Mouse (Mus musculus) fibroblast of lung, adult 2 months (primary cell): ENCODE measurements around the gene Cnnm2.

Source experiments
- DNase-seq: peaks from one replicate; pipeline ENCODE4 v3.0.0-alpha.2; 2011; ENCODE audit warnings: low read depth

The Cnnm2 gene

GRCm38 (mm10) chr19:46799903-46800583 lies 38.6 kb downstream of the Cnnm2 start:
- no peak for DNase-seq

DNA sequence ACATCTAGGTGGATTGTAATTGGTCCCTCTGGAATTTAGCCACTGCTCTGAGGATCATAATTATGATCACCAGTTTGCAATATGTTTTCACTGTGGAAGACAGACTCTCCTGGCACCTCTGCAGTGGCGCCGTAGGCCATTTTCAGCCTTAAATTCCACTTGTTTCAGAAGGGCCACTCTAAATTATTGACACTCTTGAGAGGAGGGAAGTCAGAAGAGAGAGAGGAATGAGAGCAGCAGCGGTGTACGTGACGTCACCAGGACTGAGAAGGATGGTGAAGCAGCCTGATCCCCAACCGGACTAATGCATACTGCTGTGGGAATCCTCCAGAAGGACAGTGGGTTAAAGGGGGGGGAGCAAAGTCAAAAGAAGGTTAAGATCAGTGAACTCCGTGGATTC lies 40.1 kb downstream of the Cnnm2 start:
- no peak for DNase-seq

GRCm38 (mm10) chr19:46802306-46802705 lies 40.9 kb downstream of the Cnnm2 start:
- DNase-seq = no peak

GRCm38 (mm10) chr19:46803732-46804131 lies 42.3 kb downstream of the Cnnm2 start:
- DNase-seq = no peak

DNA sequence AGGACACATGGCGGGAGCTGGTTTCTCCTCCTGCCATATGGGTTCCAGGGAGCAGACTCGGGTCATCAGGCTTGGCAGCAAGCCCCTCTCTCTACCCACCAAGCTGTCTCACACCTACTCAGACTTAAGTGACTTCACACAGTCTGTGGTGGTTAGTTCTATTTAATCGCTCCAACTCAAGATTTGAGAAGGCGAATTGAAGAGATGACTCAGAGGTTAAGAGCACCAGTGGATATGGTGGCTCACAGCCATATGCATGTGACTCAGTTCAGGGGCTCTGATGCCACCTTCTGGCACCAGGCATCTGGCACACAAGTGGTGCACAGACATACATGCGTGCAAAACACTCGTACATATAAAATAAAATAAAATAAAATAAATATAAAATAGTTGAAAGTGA lies 43.4 kb downstream of the Cnnm2 start:
- DNase-seq = peak; percentile 61

- no peak for DNase-seq
Measured at GRCm38 (mm10) chr19:46805933-46806688, 44.7 kb downstream of the Cnnm2 start.

DNA sequence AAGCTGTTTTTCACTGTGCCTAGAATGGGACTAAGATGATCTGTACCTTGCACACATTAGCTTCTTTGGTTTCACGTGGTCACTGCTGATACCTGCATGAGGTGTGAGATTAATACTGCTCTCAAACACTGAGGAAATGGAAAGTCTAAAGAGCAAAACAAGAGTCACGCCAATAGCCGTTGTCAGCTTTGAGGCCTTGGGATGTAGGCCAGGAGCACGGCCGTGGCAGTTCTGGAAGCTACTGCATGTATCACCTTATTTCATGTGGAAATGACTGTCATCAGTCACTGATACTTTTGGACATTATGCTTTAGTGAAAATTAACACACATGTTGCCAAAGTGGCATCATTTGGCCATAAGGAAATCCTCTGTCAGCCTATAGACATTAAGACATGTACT lies 46.9 kb downstream of the Cnnm2 start:
- no peak for DNase-seq

GRCm38 (mm10) chr19:46809031-46809430 lies 47.6 kb downstream of the Cnnm2 start:
- no peak for DNase-seq

DNA sequence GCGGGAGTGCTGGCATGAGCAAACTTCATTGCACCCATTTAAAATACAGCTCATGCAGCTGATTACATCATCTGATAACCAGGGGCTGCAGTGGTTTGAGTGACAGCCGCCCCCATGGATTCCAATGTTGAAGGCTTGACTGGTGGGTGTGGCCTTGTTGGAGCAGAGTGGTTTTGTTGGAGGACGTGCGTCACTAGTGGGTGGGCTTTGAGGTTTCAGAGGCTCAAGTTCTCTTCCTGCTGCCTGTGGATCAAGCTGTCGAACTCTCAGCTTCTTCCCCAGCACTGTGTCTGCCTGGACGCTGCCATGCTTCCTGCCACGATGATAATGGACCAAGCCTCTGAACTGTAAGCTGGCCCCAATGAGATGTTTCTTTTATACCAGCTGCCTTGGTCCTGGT lies 57.9 kb downstream of the Cnnm2 start:
- DNase-seq = no peak

DNA sequence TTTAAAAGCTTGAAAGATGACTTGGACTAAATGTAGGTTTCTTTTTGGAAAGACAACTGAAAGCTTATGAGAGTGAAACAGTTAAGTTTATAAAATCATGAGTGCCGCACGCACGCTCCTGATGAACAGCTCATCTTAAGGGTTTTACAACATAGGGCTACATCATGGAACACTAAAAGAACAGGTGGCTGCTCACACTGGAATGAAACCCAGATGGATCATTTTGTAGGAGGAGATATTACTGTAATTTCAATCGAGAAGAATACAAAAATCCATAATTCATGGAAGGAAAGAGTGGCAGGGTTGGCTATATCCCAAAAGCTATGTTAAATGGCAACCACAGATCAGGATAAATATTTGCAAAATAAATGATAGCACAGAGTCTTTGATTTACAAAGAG lies 61.1 kb downstream of the Cnnm2 start:
- DNase-seq = no peak

GRCm38 (mm10) chr19:46823759-46824158 lies 62.4 kb downstream of the Cnnm2 start:
- DNase-seq = peak; percentile 35

GRCm38 (mm10) chr19:46824867-46825266 lies 63.5 kb downstream of the Cnnm2 start:
- no peak for DNase-seq

GRCm38 (mm10) chr19:46827654-46828165 lies 66.3 kb downstream of the Cnnm2 start:
- no peak for DNase-seq

GRCm38 (mm10) chr19:46828961-46829360 lies 67.6 kb downstream of the Cnnm2 start:
- peak; percentile 19 for DNase-seq

- no peak for DNase-seq
Measured at GRCm38 (mm10) chr19:46831381-46831780, 70.0 kb downstream of the Cnnm2 start.

DNA sequence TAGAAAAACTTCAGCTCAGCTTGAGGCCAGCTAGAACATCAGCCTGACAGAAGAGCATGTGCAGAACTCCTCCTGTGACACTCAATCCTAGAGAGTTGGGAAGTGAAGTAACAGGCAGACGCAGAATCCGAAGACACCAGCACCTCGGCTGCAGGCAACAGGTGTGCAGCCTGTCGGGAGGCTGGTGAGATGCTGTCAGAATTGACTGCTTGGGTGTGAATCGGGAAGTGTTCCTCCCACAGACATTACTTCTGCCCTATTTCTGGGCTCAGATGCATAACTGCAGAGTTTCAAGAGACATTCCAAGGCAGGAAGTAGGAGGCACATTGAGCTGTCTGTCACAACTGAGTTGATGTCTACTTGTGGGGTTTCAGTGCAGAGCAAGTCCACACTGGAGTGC lies 72.9 kb downstream of the Cnnm2 start:
- DNase-seq = no peak

DNA sequence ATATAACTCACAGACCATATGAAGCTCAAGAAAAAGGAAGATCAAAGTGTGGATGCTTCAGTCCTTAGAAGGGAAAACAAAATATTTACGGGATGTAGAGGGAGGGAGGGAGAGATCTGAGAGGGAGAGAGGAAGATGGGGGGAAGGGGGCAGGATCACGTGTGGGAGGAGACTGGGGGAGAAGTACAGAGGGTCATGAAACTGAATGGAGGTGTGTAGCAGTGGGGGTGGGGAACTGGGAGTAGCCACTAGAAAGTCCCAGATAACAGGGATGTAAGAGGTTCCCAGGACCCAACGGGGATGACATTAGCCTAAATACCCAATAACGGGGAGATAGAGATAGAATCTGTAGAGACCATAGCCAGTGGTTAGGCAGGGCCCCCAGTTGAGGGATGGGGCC lies 73.9 kb downstream of the Cnnm2 start:
- no peak for DNase-seq

DNA sequence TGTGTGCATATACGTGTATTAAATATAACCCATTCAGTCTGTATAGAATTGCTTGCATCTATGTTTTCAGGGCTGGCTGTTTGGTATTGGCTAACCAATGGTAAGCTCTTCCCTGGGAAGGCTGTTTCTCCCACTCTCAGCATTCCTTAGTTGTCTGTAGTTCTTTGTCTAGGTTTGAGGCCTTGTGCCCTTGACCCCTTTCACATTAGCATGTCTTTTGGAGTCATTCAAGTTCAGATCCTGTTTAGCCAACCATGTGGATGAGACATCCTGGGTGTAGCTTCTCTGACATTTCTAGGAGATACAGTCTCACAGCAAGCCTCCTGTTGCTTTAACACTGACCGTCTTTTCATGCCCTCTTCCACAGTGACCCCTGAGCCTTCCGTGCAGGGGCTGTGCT lies 74.7 kb downstream of the Cnnm2 start:
- DNase-seq = no peak

- DNase-seq = no peak
Measured at GRCm38 (mm10) chr19:46837290-46838079, 76.1 kb downstream of the Cnnm2 start.

DNA sequence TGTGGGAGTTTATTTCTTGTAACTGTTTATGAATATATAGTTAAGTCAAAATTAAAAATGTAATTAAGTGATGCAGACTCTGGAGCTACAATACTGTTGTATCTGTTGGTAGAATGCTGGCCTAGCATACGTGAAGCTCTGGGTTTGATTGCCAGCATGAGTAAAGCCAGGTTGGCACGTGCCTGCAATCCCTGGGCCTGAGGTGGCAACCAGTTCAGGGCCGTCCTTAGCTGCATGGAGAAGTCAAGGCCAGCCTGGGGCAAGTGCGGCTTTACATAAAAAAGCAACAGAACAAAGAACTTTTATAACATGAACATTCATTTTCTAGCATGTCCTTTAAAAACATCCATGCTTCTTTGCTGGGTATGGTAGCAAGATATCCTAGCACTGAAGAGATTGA lies 79.6 kb downstream of the Cnnm2 start:
- no peak for DNase-seq

DNA sequence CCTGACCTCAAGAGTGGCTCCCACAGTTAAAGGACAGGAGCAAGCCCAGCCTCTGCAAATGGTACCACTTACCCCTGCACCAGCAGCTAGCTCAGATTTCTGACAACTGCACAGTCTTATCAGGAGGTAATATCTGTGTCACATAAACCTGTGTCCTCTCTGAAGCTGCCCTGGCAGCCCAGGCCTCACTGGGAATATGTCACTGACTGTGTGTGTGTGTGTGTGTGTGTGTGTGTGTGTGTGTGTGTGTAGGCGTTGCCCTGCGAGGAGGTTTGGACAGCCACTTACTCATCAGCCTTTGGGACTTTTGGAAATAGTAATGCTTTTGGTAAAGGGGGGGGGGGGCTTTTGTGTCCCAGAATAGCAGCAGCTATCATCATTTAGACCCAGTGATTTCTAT lies 81.6 kb downstream of the Cnnm2 start:
- no peak for DNase-seq

DNA sequence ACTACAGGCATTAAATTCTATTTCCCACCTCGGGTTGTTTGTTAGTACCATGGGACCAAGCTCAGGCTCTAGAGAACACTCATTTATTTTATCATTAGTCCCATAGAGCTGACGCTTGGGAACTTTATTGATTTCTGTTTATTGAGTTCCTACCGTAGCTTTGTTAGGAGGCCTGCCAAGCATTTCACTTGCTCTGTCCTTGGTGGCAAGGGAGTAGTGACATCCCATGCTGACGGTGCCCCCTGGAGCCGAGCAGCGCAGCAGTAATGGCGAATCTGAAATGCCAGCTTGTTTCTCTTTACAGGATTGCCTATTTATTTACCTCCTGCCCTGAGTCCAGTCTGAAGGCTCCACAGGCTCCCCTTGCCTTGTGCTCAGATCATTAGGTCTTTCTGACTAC lies 84.7 kb downstream of the Cnnm2 start:
- DNase-seq = no peak

DNA sequence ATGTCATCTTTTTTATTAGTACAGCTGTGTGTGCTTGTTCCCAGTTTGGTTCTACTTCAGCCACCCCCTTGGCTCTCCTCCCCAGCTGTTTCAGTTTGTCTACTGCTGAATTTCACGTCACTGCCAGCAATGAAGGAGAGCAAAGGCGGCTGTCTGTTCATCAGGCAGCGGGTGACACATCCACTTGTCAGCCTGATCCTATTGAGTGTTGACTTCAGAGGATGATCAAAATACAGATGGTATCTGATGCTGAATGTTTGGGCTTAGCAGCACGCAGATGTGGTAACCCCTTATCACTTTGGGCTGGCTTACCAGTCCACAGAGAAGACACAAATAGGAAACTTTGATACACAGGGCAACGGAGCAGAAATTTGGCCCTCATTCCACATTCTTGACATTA lies 85.1 kb downstream of the Cnnm2 start:
- no peak for DNase-seq
